Mouse (Mus musculus) heart, embryonic 16.5 days (tissue): ENCODE measurements around the gene Cyb561. TPM values are rescaled to one million over a fixed set of nuclear protein-coding genes. Genes with fewer than 3 reads are reported as not detected.

Source experiments
- ATAC-seq: fragments of 200-750 bp; cut with Nextera tagmentation; replicated peaks from 2 replicates; pipeline ENCODE4 v1.8.0; 2017; ENCODE audit warnings: moderate number of reproducible peaks; ENCODE audit not compliant: insufficient read depth, low FRiP score; ENCODE audit errors: extremely low read depth
- H3K27ac ChIP-seq: fragments of 300-500 bp; sonication (generic); 2 replicates; pipeline ENCODE4 v1.5.1; 2014; ENCODE audit warnings: mild to moderate bottlenecking, low read length, control low read depth, moderate library complexity
- H3K27me3 ChIP-seq: fragments of 300-500 bp; sonication (generic); 2 replicates; pipeline ENCODE4 v1.6.1; 2014; ENCODE audit warnings: low read length, mixed read lengths; ENCODE audit not compliant: control insufficient read depth, insufficient read depth
- H3K36me3 ChIP-seq: fragments of 300-500 bp; sonication (generic); 2 replicates; pipeline ENCODE4 v1.6.1; 2014; ENCODE audit not compliant: control insufficient read depth, insufficient read depth
- H3K4me1 ChIP-seq: fragments of 300-500 bp; sonication (generic); 2 replicates; pipeline ENCODE4 v1.6.1; 2014; ENCODE audit warnings: low read length, mixed read lengths; ENCODE audit not compliant: control insufficient read depth, insufficient read depth
- H3K4me2 ChIP-seq: fragments of 300-500 bp; sonication (generic); 2 replicates; pipeline ENCODE4 v1.6.1; 2014; ENCODE audit warnings: low read depth, mild to moderate bottlenecking, control low read depth, low read length
- H3K4me3 ChIP-seq: fragments of 300-500 bp; sonication (generic); 2 replicates; pipeline ENCODE4 v1.5.1; 2014; ENCODE audit warnings: mild to moderate bottlenecking, control low read depth, low read length
- H3K9ac ChIP-seq: fragments of 300-500 bp; sonication (generic); 2 replicates; pipeline ENCODE4 v1.6.1; 2014; ENCODE audit warnings: low read length, control low read depth
- H3K9me3 ChIP-seq: fragments of 300-500 bp; sonication (generic); replicated peaks from 2 replicates; pipeline ENCODE4 v1.6.1; 2016; ENCODE audit warnings: low read length; ENCODE audit not compliant: control insufficient read depth
- WGBS: fragments of 180-500 bp; shearing (Covaris S2); extraction: QIAGEN DNeasy Blood & Tissue Kit; methylation state at CpG from one replicate; pipeline ENCODE4 v1.1.7; 2014; 5-methylcytosine and 5-hydroxymethylcytosine counted together
- polyA plus RNA-seq: library from polyadenylated mRNA; unstranded; fragments of >200 nt; fragmentation: Nextera tagmentation; extraction: Ambion mirVana; gene quantifications from 2 replicates; pipeline ENCODE4 v1.2.1, GENCODE M21; 2015

Cyb561 gene
- polyA plus RNA-seq, 1 experiment from 2014 or later, result 8.0 TPM

DNA sequence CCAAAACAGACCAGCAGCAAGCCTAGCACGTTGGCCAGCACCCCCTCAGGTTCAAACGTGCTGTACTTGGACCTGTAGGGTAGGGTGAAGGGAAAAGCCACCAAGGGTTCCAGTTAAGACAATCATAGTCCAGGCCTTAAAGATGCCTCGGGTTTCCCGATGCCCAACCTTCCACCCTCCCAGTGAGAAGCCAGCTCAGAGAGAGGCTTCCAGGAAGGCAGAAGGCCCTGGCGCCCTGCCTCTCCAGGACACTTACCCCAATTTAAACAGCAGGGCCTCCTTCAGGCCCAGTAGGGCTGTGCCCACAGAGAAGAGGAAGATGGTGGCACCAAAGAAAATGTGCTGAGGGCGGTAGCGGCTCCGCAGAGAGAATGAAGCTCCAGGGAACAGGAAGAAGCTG is 17.6 kb downstream of the Cyb561 start:
- no peaks in the 10 kb centered on the region for H3K36me3 ChIP-seq
- no peak overlapping the region for H3K4me3 ChIP-seq
- no peaks in the 10 kb centered on the region for H3K4me1 ChIP-seq
- 89% methylated on average over 8 of the region's 8 CpGs for WGBS
- no peak overlapping the region for H3K9ac ChIP-seq
- no peaks in the 10 kb centered on the region for H3K9me3 ChIP-seq
- H3K27me3 ChIP-seq, result no peaks in the 10 kb centered on the region; the same call in 1 of the 2 replicates
- no peak overlapping the region for H3K27ac ChIP-seq
- ATAC-seq, result no peak
- H3K4me2 ChIP-seq, result no peak overlapping the region

DNA sequence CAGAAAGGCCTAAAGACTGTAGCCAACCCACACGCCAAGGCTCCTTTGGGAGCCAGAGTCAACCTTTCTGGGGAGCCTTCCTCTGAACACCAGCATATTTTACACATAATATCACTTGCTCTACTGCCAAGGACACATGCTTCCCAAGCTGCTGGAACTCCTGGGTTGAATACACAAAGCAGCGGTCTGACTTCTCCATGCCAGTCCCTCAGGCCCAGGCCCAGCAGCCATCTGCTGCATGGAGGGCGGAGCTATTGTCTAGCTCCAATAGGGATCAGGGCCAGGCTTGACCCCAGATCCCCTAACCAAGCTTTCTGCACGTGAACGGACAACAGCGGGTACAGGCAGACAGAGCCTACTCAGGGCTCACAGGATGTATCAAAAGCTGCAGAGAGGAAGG is 18.3 kb downstream of the Cyb561 start:
- WGBS, result 61% methylated on average over 6 of the region's 6 CpGs
- no peak overlapping the region for H3K27ac ChIP-seq
- no peaks in the 10 kb centered on the region for H3K36me3 ChIP-seq
- H3K27me3 ChIP-seq, result no peaks in the 10 kb centered on the region; the same call in 1 of the 2 replicates
- H3K9me3 ChIP-seq, result no peaks in the 10 kb centered on the region
- no peaks in the 10 kb centered on the region for H3K4me1 ChIP-seq
- no peak overlapping the region for H3K9ac ChIP-seq
- no peak overlapping the region for H3K4me3 ChIP-seq
- no peak overlapping the region for H3K4me2 ChIP-seq
- no peak for ATAC-seq

GRCm38 (mm10) chr11:105934303-105934711 is 18.8 kb downstream of the Cyb561 start:
- WGBS, result 55% methylated on average over 5 of the region's 5 CpGs
- no peak overlapping the region for H3K4me2 ChIP-seq
- H3K9ac ChIP-seq, result no peak overlapping the region
- no peaks in the 10 kb centered on the region for H3K4me1 ChIP-seq
- ATAC-seq, result no peak
- no peaks in the 10 kb centered on the region for H3K9me3 ChIP-seq
- no peak overlapping the region for H3K27ac ChIP-seq
- no peaks in the 10 kb centered on the region; the same call in 1 of the 2 replicates for H3K27me3 ChIP-seq
- no peak overlapping the region for H3K4me3 ChIP-seq
- H3K36me3 ChIP-seq, result no peaks in the 10 kb centered on the region

GRCm38 (mm10) chr11:105933746-105934145 is 19.4 kb downstream of the Cyb561 start:
- H3K9ac ChIP-seq, result no peak overlapping the region
- H3K4me1 ChIP-seq, result no peaks in the 10 kb centered on the region
- no peaks in the 10 kb centered on the region for H3K9me3 ChIP-seq
- 73% methylated on average over 8 of the region's 8 CpGs for whole genome bisulfite sequencing
- no peak for ATAC-seq
- H3K4me2 ChIP-seq, result no peak overlapping the region
- no peaks in the 10 kb centered on the region; the same call in 1 of the 2 replicates for H3K27me3 ChIP-seq
- no peak overlapping the region for H3K4me3 ChIP-seq
- H3K36me3 ChIP-seq, result no peaks in the 10 kb centered on the region
- H3K27ac ChIP-seq, result no peak overlapping the region

DNA sequence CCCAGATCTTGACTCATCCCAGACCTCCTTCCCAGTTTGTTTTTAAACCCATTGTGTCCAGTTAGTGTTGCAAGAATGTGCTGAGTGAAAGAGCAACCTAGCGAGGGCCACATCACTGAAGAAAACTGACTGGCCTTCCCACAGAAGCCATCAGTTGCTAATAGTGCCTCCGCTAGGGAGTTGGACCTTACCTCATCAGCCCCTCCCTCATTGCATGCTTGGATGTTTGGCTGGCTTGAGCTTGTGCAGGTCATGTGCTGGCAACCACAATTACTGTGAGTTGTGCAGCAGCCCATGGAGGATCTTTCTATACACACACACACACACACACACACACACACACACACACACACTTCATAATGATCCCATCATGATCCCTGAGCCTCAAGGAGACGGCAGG is 21.8 kb downstream of the Cyb561 start:
- Histone ChIP-seq H3K4me1 (no peaks in the 10 kb centered on the region), H3K27me3 (no peaks in the 10 kb centered on the region), H3K9ac (no peak overlapping the region), H3K36me3 (no peaks in the 10 kb centered on the region), H3K4me2 (no peak overlapping the region), H3K27ac (no peak overlapping the region), H3K4me3 (no peak overlapping the region), H3K9me3 (no peaks in the 10 kb centered on the region)
- WGBS, result 82% methylated on average over 3 of the region's 3 CpGs
- ATAC-seq, result no peak

DNA sequence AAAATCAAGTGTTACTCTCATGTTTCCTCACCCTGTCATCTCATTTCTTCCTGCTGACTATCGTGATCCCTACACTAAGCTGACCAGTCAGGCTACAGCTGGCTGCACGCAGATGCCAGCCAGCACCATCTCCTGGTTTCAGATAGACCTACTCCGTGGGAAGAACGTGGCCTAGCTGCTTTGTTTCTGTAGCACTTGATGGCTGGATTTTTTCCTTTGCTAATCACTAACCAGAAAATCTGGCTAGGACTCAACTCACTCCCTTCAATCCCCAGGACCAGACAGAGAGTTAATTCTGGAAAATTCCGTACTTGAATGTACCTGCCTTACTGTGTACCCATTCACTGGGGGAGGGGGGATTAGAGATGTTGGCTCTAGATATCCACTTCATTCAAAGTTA is 25.0 kb downstream of the Cyb561 start:
- 69% methylated on average over 5 of the region's 5 CpGs for WGBS
- H3K9me3 ChIP-seq, result no peaks in the 10 kb centered on the region
- no peaks in the 10 kb centered on the region for H3K4me1 ChIP-seq
- no peaks in the 10 kb centered on the region for H3K27me3 ChIP-seq
- H3K9ac ChIP-seq, result no peak overlapping the region
- no peak for ATAC-seq
- peaks cover 3% of the 10 kb centered on the region; the same call in 1 of the 2 replicates for H3K36me3 ChIP-seq
- H3K27ac ChIP-seq, result no peak overlapping the region
- no peak overlapping the region for H3K4me2 ChIP-seq
- no peak overlapping the region for H3K4me3 ChIP-seq

DNA sequence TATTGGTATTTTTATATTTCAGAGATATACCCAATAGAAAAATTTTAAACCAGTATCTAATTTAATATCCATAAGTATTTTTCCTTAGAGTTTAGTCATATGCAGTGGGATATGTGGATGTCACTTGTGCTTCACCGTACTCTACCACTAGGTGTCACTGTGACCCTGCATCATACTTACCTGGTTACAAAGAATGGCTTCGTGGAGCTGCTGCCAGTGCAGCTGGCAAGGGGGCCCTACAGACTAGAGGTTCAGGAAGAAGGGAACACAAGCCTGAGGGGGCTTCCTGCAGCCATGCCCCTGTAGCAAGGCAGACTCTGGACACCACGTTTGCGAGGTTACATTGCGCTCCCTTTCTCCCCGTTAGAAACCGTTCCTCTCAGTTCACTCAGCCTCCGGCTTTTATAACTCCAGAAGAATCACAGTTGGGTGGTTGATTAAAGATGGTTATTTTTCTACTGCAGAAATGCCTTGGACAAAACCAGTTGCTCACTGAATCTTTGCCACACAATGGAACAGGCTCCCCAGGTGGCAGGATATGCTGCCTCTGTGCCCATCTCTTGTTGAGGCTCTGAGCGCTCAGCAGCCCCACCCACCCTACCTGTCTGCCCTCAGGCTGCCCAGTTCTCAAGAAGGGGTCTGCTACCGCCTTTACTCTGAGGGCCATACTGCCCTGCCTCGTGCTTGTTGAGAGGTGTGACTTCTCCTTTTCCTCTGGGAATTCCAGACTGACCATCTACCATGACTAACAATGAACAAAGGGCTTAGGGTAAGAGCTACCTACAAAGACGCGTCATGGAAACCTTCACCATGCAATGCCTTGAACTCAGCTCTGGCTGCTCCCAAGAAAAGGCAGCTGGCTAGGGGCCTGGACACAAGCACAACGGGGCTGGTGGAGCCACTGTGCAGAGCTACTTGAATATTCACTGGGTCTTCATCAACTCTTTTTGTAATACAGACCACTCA is 25.8 kb downstream of the Cyb561 start:
- Histone ChIP-seq H3K4me1 (no peaks in the 10 kb centered on the region), H3K36me3 (peaks cover 7% of the 10 kb centered on the region; the same call in 1 of the 2 replicates), H3K4me3 (no peak overlapping the region), H3K9me3 (no peaks in the 10 kb centered on the region), H3K27ac (no peak overlapping the region), H3K9ac (no peak overlapping the region), H3K4me2 (no peak overlapping the region), H3K27me3 (no peaks in the 10 kb centered on the region)
- peak; percentile 67 for ATAC-seq
- 63% methylated on average over 14 of the region's 14 CpGs for WGBS

- Histone ChIP-seq H3K4me1 (no peaks in the 10 kb centered on the region), H3K27me3 (no peaks in the 10 kb centered on the region), H3K9ac (no peak overlapping the region), H3K4me2 (no peak overlapping the region), H3K9me3 (no peaks in the 10 kb centered on the region), H3K36me3 (peaks cover 10% of the 10 kb centered on the region), H3K4me3 (no peak overlapping the region), H3K27ac (no peak overlapping the region)
- WGBS, result 87% methylated on average over 20 of the region's 20 CpGs
- no peak for ATAC-seq
These were observed 30.1 kb downstream of the Cyb561 start for GRCm38 (mm10) chr11:105922769-105923663.
